Mouse (Mus musculus) heart, embryonic 16.5 days (tissue): ENCODE data around the gene Olfr1312. TPM values are rescaled to one million over a fixed set of nuclear protein-coding genes. Genes with fewer than 3 reads are reported as not detected.

Experiments used
- polyA plus RNA-seq: library from polyadenylated mRNA; unstranded; fragments of >200 nt; fragmentation: Nextera tagmentation; extraction: Ambion mirVana; gene quantifications from 2 replicates; pipeline ENCODE4 v1.2.1, GENCODE M21; 2015

Olfr1312 gene
- polyA plus RNA-seq, 1 experiment from 2014 or later, result not detected

Other genes starting within 250 kb of the Olfr1312 start
- gene Olfr1303, start 229.9 kb downstream of the Olfr1312 start, polyA plus RNA-seq, result not detected in 2 replicates
- gene Olfr1305, start 173.1 kb downstream of the Olfr1312 start, polyA plus RNA-seq, result not detected in 2 replicates
- not detected in 2 replicates for gene Olfr1306, start 134.0 kb downstream of the Olfr1312 start, polyA plus RNA-seq
- gene Olfr1307, start 100.8 kb downstream of the Olfr1312 start, polyA plus RNA-seq, result not detected in 2 replicates
- gene Olfr1308, start 85.3 kb downstream of the Olfr1312 start, polyA plus RNA-seq, result not detected in 2 replicates
- gene Olfr1309, start 60.0 kb downstream of the Olfr1312 start, polyA plus RNA-seq, result not detected in 2 replicates
- gene Olfr1310, start 37.5 kb downstream of the Olfr1312 start, polyA plus RNA-seq, result not detected in 2 replicates
- gene Olfr1311, start 25.8 kb downstream of the Olfr1312 start, polyA plus RNA-seq, result not detected in 2 replicates
- gene Olfr1313, start 27.6 kb upstream of the Olfr1312 start, polyA plus RNA-seq, result not detected in 2 replicates
- not detected in 2 replicates for gene Olfr1314, start 46.5 kb upstream of the Olfr1312 start, polyA plus RNA-seq
- not detected in 2 replicates for gene Olfr1315-ps1, start 65.2 kb upstream of the Olfr1312 start, polyA plus RNA-seq
- not detected in 2 replicates for gene Olfr1316, start 84.7 kb upstream of the Olfr1312 start, polyA plus RNA-seq
- not detected in 2 replicates for gene Olfr1317, start 90.1 kb upstream of the Olfr1312 start, polyA plus RNA-seq
- gene Olfr1318, start 104.0 kb upstream of the Olfr1312 start, polyA plus RNA-seq, result not detected in 2 replicates
- gene Lpcat4, start 189.2 kb upstream of the Olfr1312 start, polyA plus RNA-seq, result 11.3 and 11.7 TPM in 2 replicates
- not detected in 2 replicates for gene Nutm1, start 209.1 kb upstream of the Olfr1312 start, polyA plus RNA-seq
- 164 and 169 TPM in 2 replicates for gene Nop10, start 211.7 kb upstream of the Olfr1312 start, polyA plus RNA-seq
- gene Slc12a6, start 215.6 kb upstream of the Olfr1312 start, polyA plus RNA-seq, result 10.1 and 12.2 TPM in 2 replicates
- not detected in 2 replicates for gene Gm21985, start 216.1 kb upstream of the Olfr1312 start, polyA plus RNA-seq